Mouse (Mus musculus) cerebellum, adult 2 months (tissue): ENCODE measurements at regions not wholly inside any gene's neighbourhood (a gene's known extent, or its start where the extent isn't known, plus 50 kb on each side); places are given as distances from the start of the nearest gene placed in this dataset.

Source experiments
- CTCF ChIP-seq: fragments of 200-500 bp; IDR thresholded peaks from 2 replicates; pipeline ENCODE4 v1.5.1; 2011; ENCODE audit warnings: low read depth, mild to moderate bottlenecking, control low read depth, low read length, moderate library complexity, borderline replicate concordance; ENCODE audit not compliant: insufficient read depth
- POLR2A ChIP-seq: fragments of 200-500 bp; IDR thresholded peaks from 2 replicates; pipeline ENCODE4 v1.6.1; 2011; ENCODE audit warnings: low read length, control low read depth, borderline replicate concordance; ENCODE audit not compliant: insufficient read depth

- TF ChIP-seq CTCF (no peak), POLR2A (no peak)
Measured at GRCm38 (mm10) chr4:153876954-153877642, 79.9 kb upstream of the A430005L14Rik start.
